Mouse (Mus musculus) right cerebral cortex, postnatal 10 days (tissue): ENCODE measurements at regions not wholly inside any gene's neighbourhood (a gene's known extent, or its start where the extent isn't known, plus 50 kb on each side); places are given as distances from the start of the nearest gene placed in this dataset.

ENCODE experiments used
- DNase-seq, 2 experiments: peaks; one replicate each; pipeline ENCODE4 v3.0.0; 2021; ENCODE audit warnings: low spot score in 2 of 2

GRCm38 (mm10) chr15:14418532-14418931 is 1245.1 kb upstream of the Cdh6 start:
- DNase-seq, result peak; percentile 23 to 37

DNA sequence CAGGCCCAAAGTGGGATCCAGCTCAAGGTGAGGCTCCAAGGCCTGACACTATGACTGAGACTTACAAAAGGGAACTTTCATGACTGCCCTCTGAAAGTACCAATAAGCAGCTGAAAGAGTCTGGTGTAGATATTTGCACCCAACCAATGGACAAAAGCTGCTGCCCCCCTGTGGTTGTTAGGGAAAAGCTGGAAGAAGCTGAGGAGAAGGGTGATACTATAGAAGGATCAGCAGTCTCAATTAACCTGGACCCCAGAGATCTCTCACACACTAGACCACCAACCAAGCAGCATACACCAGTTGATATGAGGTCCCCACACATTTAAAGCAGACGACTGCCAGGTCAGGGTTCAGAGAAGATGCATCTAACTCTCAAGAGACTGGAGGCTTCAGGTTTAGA is 1211.9 kb upstream of the Cdh6 start:
- no peak for DNase-seq

DNA sequence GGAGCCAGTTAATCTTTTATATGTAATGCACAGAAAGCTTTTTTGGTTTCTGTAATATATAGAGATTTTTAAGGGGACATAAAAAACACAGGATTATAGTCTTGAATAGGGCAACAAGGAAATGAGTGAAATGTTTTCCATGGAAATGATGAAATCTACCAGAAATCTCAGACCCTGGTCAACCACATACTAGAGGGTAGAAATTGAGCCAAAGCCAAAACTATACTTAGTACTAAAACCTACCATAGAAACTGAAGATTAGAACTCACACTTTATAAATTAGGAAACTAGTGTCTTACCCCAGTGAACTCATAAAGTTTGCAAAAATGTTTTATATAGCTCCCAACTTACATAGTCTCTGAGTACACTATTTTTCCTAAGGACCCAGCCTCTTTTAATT is 1204.9 kb upstream of the Cdh6 start:
- DNase-seq, result no peak
